Mouse (Mus musculus): Measurements from ENCODE around the gene Naa40.

- TF ChIP-seq CTCF (IDR thresholded peaks at IDR 0.05; ENCODE audit: low read depth) (no peak), EP300 (IDR thresholded peaks at IDR 0.05; ENCODE audit: low read depth) (no peak)
Measured at GRCm38 (mm10) chr19:7185059-7185458, 55.9 kb downstream of the Naa40 start.
